Mouse (Mus musculus): Measurements from ENCODE around the gene Ak7. TPM values are rescaled to one million over a fixed set of nuclear protein-coding genes. Genes with fewer than 3 reads are reported as not detected.

Gene Ak7
- polyA plus RNA-seq (2017; shearing (Covaris generic)) = under 1 TPM; 0.46 to 0.87 TPM

GRCm38 (mm10) chr12:105705799-105706487 is at the start of gene Ak7:
Gene Ak7, plus strand, starts transcription at chr12:105705976.

GRCm38 (mm10) chr12:105683933-105684901 is 21.6 kb upstream of the Ak7 start, which contains the start of gene Gskip:
Gene Gskip, plus strand, starts transcription at chr12:105684829.

GRCm38 (mm10) chr12:105685001-105685691 is 20.6 kb upstream of the Ak7 start, which contains the start of gene Atg2b:
Gene Atg2b, minus strand, starts transcription at chr12:105685211.

GRCm38 (mm10) chr12:105784196-105784999 is 78.6 kb downstream of the Ak7 start, which contains the start of gene Papola:
Gene Papola, plus strand, starts transcription at chr12:105784694.

Other genes starting within 250 kb of the Ak7 start
- gene Bdkrb2, start 142.8 kb upstream of the Ak7 start, polyA plus RNA-seq (2017; shearing (Covaris generic)) = not detected
- 1 to 10 TPM in 1 of 2 experiments, under 1 TPM in 1; 0.99 to 2.2 TPM for gene Bdkrb1, start 102.9 kb upstream of the Ak7 start, polyA plus RNA-seq (2017; shearing (Covaris generic))
- gene Gskip, start 21.1 kb upstream of the Ak7 start, polyA plus RNA-seq (2017; shearing (Covaris generic)) = 10 to 100 TPM; 41.4 to 42.8 TPM
- gene Atg2b, start 20.8 kb upstream of the Ak7 start, polyA plus RNA-seq (2017; shearing (Covaris generic)) = 10 to 100 TPM; 17.8 to 18.9 TPM
- 100 to 1,000 TPM; 240 to 244 TPM for gene Papola, start 78.7 kb downstream of the Ak7 start, polyA plus RNA-seq (2017; shearing (Covaris generic))

Data from inflammation-experienced regulatory T-cells (primary cell).